Mouse (Mus musculus): Measurements from ENCODE around the gene Akr1b8.
"Not testable (repeated sequence)": the region's sequence is repeated elsewhere in the genome, so short reads cannot be mapped to it uniquely, and the experiment has no call there.

Akr1b8 gene

GRCm38 (mm10) chr6:34346096-34346898, 7.6 kb upstream of the Akr1b8 start:
- in situ Hi-C loops (cut with MboI, MseI): no loop called here

- in situ Hi-C loops (cut with MboI, MseI): no loop called here
Observed at GRCm38 (mm10) chr6:34350037-34350699, 3.8 kb upstream of the Akr1b8 start.

- in situ Hi-C loops (cut with MboI, MseI): not testable (repeated sequence)
Observed at GRCm38 (mm10) chr6:34351481-34351880, 2.4 kb upstream of the Akr1b8 start.

GRCm38 (mm10) chr6:34352401-34352800, 1.5 kb upstream of the Akr1b8 start:
- in situ Hi-C loops (cut with MboI, MseI): no loop called here

GRCm38 (mm10) chr6:34354354-34355348, 732 bp downstream of the Akr1b8 start:
- in situ Hi-C loops (cut with MboI, MseI): no loop called here

GRCm38 (mm10) chr6:34355349-34355747, 1.4 kb downstream of the Akr1b8 start:
- in situ Hi-C loops (cut with MboI, MseI): no loop called here

GRCm38 (mm10) chr6:34355841-34356240, 1.9 kb downstream of the Akr1b8 start:
- in situ Hi-C loops (cut with MboI, MseI): no loop called here

- in situ Hi-C loops (cut with MboI, MseI): no loop called here
Observed at GRCm38 (mm10) chr6:34364217-34365136, 10.6 kb downstream of the Akr1b8 start.

- in situ Hi-C loops (cut with MboI, MseI): no loop called here
Observed at GRCm38 (mm10) chr6:34367998-34368397, 14.1 kb downstream of the Akr1b8 start.

- in situ Hi-C loops (cut with MboI, MseI): no loop called here
Observed at GRCm38 (mm10) chr6:34370081-34370480, 16.2 kb downstream of the Akr1b8 start.

- in situ Hi-C loops (cut with MboI, MseI): no loop called here
Observed at GRCm38 (mm10) chr6:34371700-34372351, 17.9 kb downstream of the Akr1b8 start.

GRCm38 (mm10) chr6:34373841-34374240, 19.9 kb downstream of the Akr1b8 start:
- in situ Hi-C loops (cut with MboI, MseI): no loop called here

GRCm38 (mm10) chr6:34375888-34376287, 22.0 kb downstream of the Akr1b8 start:
- in situ Hi-C loops (cut with MboI, MseI): not testable (repeated sequence)

- in situ Hi-C loops (cut with MboI, MseI): no loop called here
Observed at GRCm38 (mm10) chr6:34383401-34383800, 29.5 kb downstream of the Akr1b8 start.

GRCm38 (mm10) chr6:34384110-34384661, 30.3 kb downstream of the Akr1b8 start, which contains the start of gene Akr1b10:
Akr1b10 (plus strand) TSS chr6:34384218.
- in situ Hi-C loops (cut with MboI, MseI): no loop called here

GRCm38 (mm10) chr6:34384701-34385370, 30.9 kb downstream of the Akr1b8 start:
- in situ Hi-C loops (cut with MboI, MseI): no loop called here

GRCm38 (mm10) chr6:34388420-34389156, 34.7 kb downstream of the Akr1b8 start:
- in situ Hi-C loops (cut with MboI, MseI): no loop called here

- in situ Hi-C loops (cut with MboI, MseI): no loop called here
Observed at GRCm38 (mm10) chr6:34395897-34396296, 42.0 kb downstream of the Akr1b8 start.

- in situ Hi-C loops (cut with MboI, MseI): no loop called here
Observed at GRCm38 (mm10) chr6:34398431-34398830, 44.5 kb downstream of the Akr1b8 start.

Data from T-helper 1 cell (primary cell).